17 mouse cellular contexts compared by ENCODE assay signal in the genomic region with DNA sequence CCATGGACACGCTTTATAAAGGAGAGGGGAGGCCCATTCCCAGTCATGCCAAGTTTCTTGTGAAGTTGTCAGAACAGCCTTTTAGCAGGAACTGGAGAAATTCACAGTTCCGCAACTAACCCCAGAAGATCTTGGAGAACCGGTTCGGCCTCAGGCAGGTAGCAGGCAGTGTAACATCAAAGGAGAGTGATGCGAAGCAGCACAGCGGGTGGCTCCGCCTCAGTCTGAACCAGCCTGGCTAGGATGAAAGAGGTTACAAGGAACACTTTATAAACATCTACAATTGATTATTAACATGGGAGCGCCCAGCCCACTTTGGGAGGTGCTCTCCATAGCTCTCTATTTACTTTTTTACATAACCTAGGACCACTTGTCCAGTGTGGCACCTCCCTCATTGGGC. TPM values are rescaled to one million over a fixed set of nuclear protein-coding genes. Genes with fewer than 3 reads are reported as not detected.
DNase-seq lines count a peak whose midpoint lies in the region; ATAC-seq and TF ChIP-seq lines count a peak whose summit lies in the region.
"Had no signal": no experiment of that assay in that cellular context is flagged by ENCODE, and none has a peak within 500 bp of the region (broad histone marks: within the 10 kb centered on the region; RNA-seq: fewer than 3 reads in every experiment).

No protein-coding gene starts in this region.

- no peak overlapping the region for H3K4me2 ChIP-seq in kidney, postnatal 0 days (ENCODE audit: low read length)
- H3K4me2 ChIP-seq in midbrain, embryonic 16.5 days (ENCODE audit: low read length) = no peak overlapping the region
- no peak overlapping the region for H3K4me2 ChIP-seq in embryonic facial prominence, embryonic 14.5 days (ENCODE audit: low read depth, low read length)
- H3K4me2 ChIP-seq in stomach, embryonic 15.5 days = no peak overlapping the region
- H3K4me2 ChIP-seq: embryonic facial prominence, embryonic 12.5 days; forebrain, embryonic 13.5 days; limb, embryonic 12.5 days had no signal

- no peaks in the 10 kb centered on the region for H3K36me3 ChIP-seq in kidney, postnatal 0 days (ENCODE audit: insufficient read depth, low read length)
- H3K36me3 ChIP-seq in midbrain, embryonic 16.5 days (ENCODE audit: control insufficient read depth, insufficient read depth, low read length) = no peaks in the 10 kb centered on the region
- H3K36me3 ChIP-seq in midbrain, embryonic 10.5 days = no peaks in the 10 kb centered on the region
- H3K36me3 ChIP-seq in embryonic facial prominence, embryonic 14.5 days (ENCODE audit: control insufficient read depth, insufficient read depth, low read length) = no peaks in the 10 kb centered on the region
- H3K36me3 ChIP-seq in stomach, embryonic 15.5 days = no peaks in the 10 kb centered on the region
- no peaks in the 10 kb centered on the region for H3K36me3 ChIP-seq in forebrain, embryonic 10.5 days (replicated peaks)
- H3K36me3 ChIP-seq: embryonic facial prominence, embryonic 12.5 days; limb, embryonic 12.5 days had no signal

- H3K27ac ChIP-seq in kidney, postnatal 0 days = no peak overlapping the region
- no peak overlapping the region for H3K27ac ChIP-seq in midbrain, embryonic 16.5 days (ENCODE audit: low read length)
- H3K27ac ChIP-seq in midbrain, embryonic 10.5 days (replicated peaks) = no peak overlapping the region
- no peak overlapping the region for H3K27ac ChIP-seq in embryonic facial prominence, embryonic 14.5 days (replicated peaks; ENCODE audit: low read depth, low read length)
- H3K27ac ChIP-seq in stomach, embryonic 15.5 days = 0 out of 2 replicates have a peak overlapping the region, but pooled peaks have one; percentile 26
- H3K27ac ChIP-seq in forebrain, embryonic 10.5 days = no peak overlapping the region
- H3K27ac ChIP-seq: embryonic facial prominence, embryonic 12.5 days; forebrain, embryonic 13.5 days; limb, embryonic 12.5 days had no signal

- no peak overlapping the region for H3K9ac ChIP-seq in kidney, postnatal 0 days (ENCODE audit: low read depth, low read length)
- no peak overlapping the region for H3K9ac ChIP-seq in midbrain, embryonic 16.5 days (ENCODE audit: low read depth, low read length)
- no peak overlapping the region for H3K9ac ChIP-seq in embryonic facial prominence, embryonic 14.5 days (ENCODE audit: low read depth, low read length)
- no peak overlapping the region for H3K9ac ChIP-seq in stomach, embryonic 15.5 days
- H3K9ac ChIP-seq: embryonic facial prominence, embryonic 12.5 days; forebrain, embryonic 13.5 days; limb, embryonic 12.5 days had no signal

- TF ChIP-seq CTCF in kidney, postnatal 0 days (IDR thresholded peaks at IDR 0.05; ENCODE audit: low read depth) = no peak

- peak; percentile 65; the same call in 1 of the 2 replicates for ATAC-seq in kidney, postnatal 0 days (replicated peaks; ENCODE audit: low FRiP score, low read depth)
- peak; percentile 58 for ATAC-seq in midbrain, embryonic 16.5 days
- ATAC-seq in embryonic facial prominence, embryonic 14.5 days (ENCODE audit: low read depth) = no peak
- ATAC-seq in stomach, embryonic 15.5 days (ENCODE audit: insufficient read depth, low FRiP score, low read depth) = peak; percentile 92
- ATAC-seq: CD4-positive, CD25-positive, alpha-beta regulatory T cell, adult 4 months; forebrain, embryonic 13.5 days had no signal

- peak; percentile 2 for DNase-seq in kidney, postnatal 0 days (ENCODE audit: low spot score)
- no peak for DNase-seq in kidney, postnatal 36 days
- no peak for DNase-seq in midbrain, embryonic 10.5 days (ENCODE audit: low spot score)
- peak; percentile 70 for DNase-seq in embryonic facial prominence, embryonic 14.5 days (ENCODE audit: low spot score)
- DNase-seq in layer of hippocampus, adult 11-12 months (ENCODE audit: low spot score) = no peak
- DNase-seq in forebrain, embryonic 10.5 days (ENCODE audit: extremely low spot score, low spot score) = no peak
- DNase-seq: adrenal gland, postnatal 10 days; cerebellum, adult 8-10 months; right cerebral cortex, postnatal 14 days; thymus, postnatal 25 days had no signal

- H3K4me1 ChIP-seq in kidney, postnatal 0 days (replicated peaks; ENCODE audit: insufficient read depth, low read length) = no peaks in the 10 kb centered on the region
- H3K4me1 ChIP-seq in midbrain, embryonic 16.5 days (ENCODE audit: control insufficient read depth, insufficient read depth, low read length) = no peaks in the 10 kb centered on the region
- no peaks in the 10 kb centered on the region for H3K4me1 ChIP-seq in midbrain, embryonic 10.5 days
- no peaks in the 10 kb centered on the region for H3K4me1 ChIP-seq in embryonic facial prominence, embryonic 14.5 days (ENCODE audit: control insufficient read depth, insufficient read depth, low read length)
- H3K4me1 ChIP-seq in stomach, embryonic 15.5 days = no peaks in the 10 kb centered on the region
- H3K4me1 ChIP-seq in forebrain, embryonic 10.5 days = no peaks in the 10 kb centered on the region
- H3K4me1 ChIP-seq: embryonic facial prominence, embryonic 12.5 days; forebrain, embryonic 13.5 days; limb, embryonic 12.5 days had no signal

- H3K27me3 ChIP-seq in kidney, postnatal 0 days (ENCODE audit: insufficient read depth, low read length) = no peaks in the 10 kb centered on the region
- no peaks in the 10 kb centered on the region for H3K27me3 ChIP-seq in midbrain, embryonic 16.5 days (ENCODE audit: control insufficient read depth, insufficient read depth, low read depth, low read length)
- no peaks in the 10 kb centered on the region for H3K27me3 ChIP-seq in midbrain, embryonic 10.5 days (ENCODE audit: low read depth, poor library complexity, severe bottlenecking)
- no peaks in the 10 kb centered on the region for H3K27me3 ChIP-seq in embryonic facial prominence, embryonic 14.5 days (replicated peaks; ENCODE audit: control insufficient read depth, insufficient read depth, low read length)
- H3K27me3 ChIP-seq in stomach, embryonic 15.5 days (replicated peaks) = no peaks in the 10 kb centered on the region
- H3K27me3 ChIP-seq in forebrain, embryonic 10.5 days (ENCODE audit: poor library complexity, severe bottlenecking) = no peaks in the 10 kb centered on the region
- H3K27me3 ChIP-seq: embryonic facial prominence, embryonic 12.5 days; forebrain, embryonic 13.5 days; limb, embryonic 12.5 days had no signal

- no peak overlapping the region for H3K4me3 ChIP-seq in kidney, postnatal 0 days (replicated peaks; ENCODE audit: low read depth, low read length)
- no peak overlapping the region for H3K4me3 ChIP-seq in midbrain, embryonic 16.5 days (ENCODE audit: low read depth, low read length)
- no peak overlapping the region for H3K4me3 ChIP-seq in midbrain, embryonic 10.5 days
- H3K4me3 ChIP-seq in embryonic facial prominence, embryonic 14.5 days (ENCODE audit: low read depth, low read length) = no peak overlapping the region
- no peak overlapping the region for H3K4me3 ChIP-seq in stomach, embryonic 15.5 days (replicated peaks)
- H3K4me3 ChIP-seq in forebrain, embryonic 10.5 days = no peak overlapping the region
- H3K4me3 ChIP-seq: embryonic facial prominence, embryonic 12.5 days; forebrain, embryonic 13.5 days; limb, embryonic 12.5 days had no signal

- 38% methylated on average over 8 of the region's 8 CpGs for WGBS in kidney, postnatal 0 days
- WGBS in midbrain, embryonic 16.5 days = 38% methylated on average over 8 of the region's 8 CpGs
- 30% methylated on average over 8 of the region's 8 CpGs for WGBS in midbrain, embryonic 10.5 days
- 24% methylated on average over 8 of the region's 8 CpGs for WGBS in embryonic facial prominence, embryonic 14.5 days
- WGBS in stomach, embryonic 15.5 days = 24% methylated on average over 8 of the region's 8 CpGs
- 34% methylated on average over 8 of the region's 8 CpGs for WGBS in forebrain, embryonic 10.5 days

- no peaks in the 10 kb centered on the region for H3K9me3 ChIP-seq in kidney, postnatal 0 days (replicated peaks; ENCODE audit: low read length)
- no peaks in the 10 kb centered on the region for H3K9me3 ChIP-seq in midbrain, embryonic 16.5 days (replicated peaks; ENCODE audit: control insufficient read depth, low read length, poor library complexity, severe bottlenecking)
- no peaks in the 10 kb centered on the region for H3K9me3 ChIP-seq in midbrain, embryonic 10.5 days (replicated peaks)
- no peaks in the 10 kb centered on the region for H3K9me3 ChIP-seq in embryonic facial prominence, embryonic 14.5 days (ENCODE audit: control insufficient read depth, low read length)
- H3K9me3 ChIP-seq in stomach, embryonic 15.5 days = no peaks in the 10 kb centered on the region
- no peaks in the 10 kb centered on the region for H3K9me3 ChIP-seq in forebrain, embryonic 10.5 days
- H3K9me3 ChIP-seq: embryonic facial prominence, embryonic 12.5 days; forebrain, embryonic 13.5 days; limb, embryonic 12.5 days had no signal

RNA-seq across cellular contexts. Expression of a gene that starts 55.1 kb away (rescaled TPM):
- polyA plus RNA-seq in kidney, postnatal 0 days (2015; fragmentation: Nextera tagmentation; extraction: Ambion mirVana) = not detected in 2 replicates
- 64.1 TPM in 2 replicates for polyA plus RNA-seq in midbrain, embryonic 16.5 days (2015; fragmentation: Nextera tagmentation; extraction: Ambion mirVana)
- polyA plus RNA-seq in midbrain, embryonic 10.5 days (2016; fragmentation: Nextera tagmentation; extraction: Ambion mirVana) = 4.0 and 13.4 TPM in 2 replicates
- polyA plus RNA-seq in embryonic facial prominence, embryonic 14.5 days (2014; fragmentation: Nextera tagmentation; extraction: Ambion mirVana) = 0.22 and 0.68 TPM in 2 replicates
- 0.17 and 0.18 TPM in 2 replicates for polyA plus RNA-seq in stomach, embryonic 15.5 days (2015; fragmentation: Nextera tagmentation; extraction: Ambion mirVana)
- polyA plus RNA-seq in forebrain, embryonic 10.5 days (2016; fragmentation: Nextera tagmentation; extraction: Ambion mirVana) = 4.8 and 7.0 TPM in 2 replicates
- polyA plus RNA-seq: CD4-positive, CD25-positive, alpha-beta regulatory T cell, adult 4 months; liver, embryonic 16.5 days had no signal

Comparison
In these comparisons a context has a peak if more than half of its experiments do, and no peak if none do; other contexts are left out.
1. DNase-seq: peak in kidney, postnatal 0 days (single experiment) and embryonic facial prominence, embryonic 14.5 days (single experiment); none in kidney, postnatal 36 days (0 of 2), midbrain, embryonic 10.5 days (single experiment), layer of hippocampus, adult 11-12 months (single experiment) and forebrain, embryonic 10.5 days (single experiment).